Mouse (Mus musculus): ENCODE data around the gene Slpi.
"Not testable (repeated sequence)": the region's sequence is repeated elsewhere in the genome, so short reads cannot be mapped to it uniquely, and the experiment has no call there.

Slpi gene

GRCm38 (mm10) chr2:164377478-164378426, 11.1 kb downstream of the Slpi start:
- DNase-seq (ENCODE audit: low spot score): no peak

DNA sequence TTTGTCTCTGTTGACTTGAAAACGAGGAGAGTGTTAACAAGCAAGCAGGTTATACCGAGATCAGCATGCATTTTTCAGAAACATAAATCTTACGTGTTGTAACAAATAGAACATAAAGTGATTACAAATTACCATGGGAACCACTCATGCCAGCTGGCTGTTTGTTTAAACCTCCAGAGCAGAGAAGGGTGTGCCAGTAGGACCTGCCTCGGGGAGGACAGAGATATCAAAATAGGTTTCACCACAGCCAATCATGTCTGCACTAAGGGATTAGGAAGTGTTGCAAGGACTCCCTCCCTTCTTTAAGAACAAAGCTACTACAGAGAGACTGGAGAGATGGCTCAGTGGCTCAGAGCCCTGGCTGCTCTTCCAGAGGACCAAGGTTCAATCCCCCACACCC, 15.7 kb downstream of the Slpi start:
- no peak for DNase-seq (ENCODE audit: low spot score)

DNA sequence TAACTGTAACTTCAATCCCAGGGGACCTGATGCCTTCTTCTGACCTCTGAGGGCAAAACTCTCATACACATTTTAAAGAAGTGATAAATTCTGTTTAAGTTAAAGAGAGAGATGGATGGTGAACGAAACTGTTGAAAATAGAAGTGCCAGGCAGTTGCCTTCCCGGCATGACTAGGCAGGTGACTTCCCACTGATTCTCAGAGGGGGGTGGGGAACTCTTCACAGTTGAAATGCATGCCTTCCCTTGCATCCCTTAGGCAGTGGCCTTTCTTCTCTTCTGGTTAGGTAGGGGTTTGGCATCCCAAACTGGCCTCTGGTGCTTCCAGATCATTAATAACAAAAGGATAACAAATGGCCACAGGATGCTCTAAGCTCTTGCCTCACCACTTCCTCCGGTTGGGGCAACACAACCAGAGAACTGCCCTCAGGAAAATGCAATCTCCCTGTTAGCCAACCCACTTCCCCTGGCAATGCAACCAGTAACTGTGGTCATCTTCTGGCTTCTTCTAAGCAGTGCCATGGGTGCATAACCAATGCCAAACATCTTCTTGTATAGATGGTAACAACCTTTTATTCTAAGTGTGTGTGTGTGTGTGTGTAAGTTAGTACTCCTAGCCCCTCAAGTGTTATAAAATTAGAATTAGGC, 16.4 kb downstream of the Slpi start:
- no peak for DNase-seq (ENCODE audit: low spot score)

DNA sequence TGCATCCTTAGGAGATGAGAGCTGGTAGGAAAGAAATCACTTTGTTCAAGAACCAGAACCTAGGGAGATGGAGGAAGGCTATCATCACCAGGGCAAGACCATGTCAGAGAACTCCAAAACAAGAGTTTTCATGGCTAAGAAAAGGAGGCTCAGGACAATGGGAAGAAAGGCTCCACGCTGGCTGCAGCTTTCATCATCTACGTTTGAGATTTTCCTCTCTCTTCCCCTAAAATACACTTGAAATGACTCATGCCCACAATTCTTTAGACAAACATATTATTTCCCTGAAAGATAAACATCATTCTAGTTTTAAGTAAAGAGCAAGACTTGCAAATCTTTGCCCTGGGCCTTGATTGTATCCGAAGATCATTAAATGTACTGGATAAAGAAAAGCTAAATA, 17.5 kb downstream of the Slpi start:
- DNase-seq (ENCODE audit: low spot score): no peak

GRCm38 (mm10) chr2:164368620-164369105, 20.2 kb downstream of the Slpi start:
- DNase-seq (ENCODE audit: low spot score): no peak

DNA sequence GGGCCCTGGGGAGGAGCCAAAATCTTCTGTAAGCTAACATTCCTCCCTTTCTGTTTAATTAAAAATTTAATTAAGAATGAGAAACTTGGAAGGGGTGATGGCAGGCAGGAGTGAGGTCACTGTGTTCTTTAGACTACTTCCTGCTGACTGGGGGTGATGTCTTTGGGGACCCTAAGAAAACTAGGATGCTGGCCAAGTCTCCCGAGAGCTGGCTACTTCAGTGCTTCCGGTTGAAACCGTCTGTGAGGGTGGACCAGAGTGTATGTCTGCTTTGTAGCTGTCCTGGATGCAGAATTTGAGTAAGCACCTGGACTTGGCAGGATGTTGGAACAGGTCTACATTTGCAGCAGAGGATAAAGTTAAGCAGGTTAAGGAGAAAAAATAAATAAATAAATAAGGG, 21.9 kb downstream of the Slpi start:
- no peak for DNase-seq (ENCODE audit: low spot score)

DNA sequence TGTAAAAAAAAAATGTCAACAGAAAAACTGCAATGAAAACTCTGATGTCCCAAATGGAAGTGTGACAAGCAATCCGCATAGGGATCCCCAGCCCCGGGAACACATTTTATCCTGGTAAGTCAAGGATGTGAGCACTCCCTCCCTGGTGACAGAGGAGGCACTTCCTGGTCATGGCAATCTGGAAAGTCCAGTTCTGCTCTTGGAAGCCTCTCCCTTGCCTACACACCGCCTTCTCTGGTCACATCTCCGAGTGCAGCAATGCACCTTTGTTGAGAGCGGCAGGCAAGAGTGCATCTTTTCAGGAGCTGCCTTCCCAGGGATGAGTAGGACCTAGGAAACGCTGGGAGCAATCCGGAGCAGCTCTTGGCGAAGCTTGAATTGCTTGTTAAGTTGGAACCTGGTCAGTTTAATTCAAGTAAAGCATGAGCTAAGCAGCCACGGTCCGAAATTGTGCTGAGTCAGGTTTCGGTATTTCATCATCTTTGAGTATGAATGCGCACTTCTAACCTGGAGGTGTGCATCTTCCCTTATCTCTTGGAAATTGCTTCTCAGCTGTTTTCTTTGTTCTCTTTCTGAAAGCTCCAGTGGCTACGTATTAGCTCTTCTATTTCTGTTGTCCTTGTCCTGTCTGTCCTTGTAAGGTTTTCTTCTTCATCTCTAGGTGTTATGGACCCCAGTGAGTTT, 27.8 kb downstream of the Slpi start:
- DNase-seq (ENCODE audit: low spot score): no peak

- DNase-seq (ENCODE audit: low spot score): no peak
Observed at GRCm38 (mm10) chr2:164359668-164360067, 29.2 kb downstream of the Slpi start.

DNA sequence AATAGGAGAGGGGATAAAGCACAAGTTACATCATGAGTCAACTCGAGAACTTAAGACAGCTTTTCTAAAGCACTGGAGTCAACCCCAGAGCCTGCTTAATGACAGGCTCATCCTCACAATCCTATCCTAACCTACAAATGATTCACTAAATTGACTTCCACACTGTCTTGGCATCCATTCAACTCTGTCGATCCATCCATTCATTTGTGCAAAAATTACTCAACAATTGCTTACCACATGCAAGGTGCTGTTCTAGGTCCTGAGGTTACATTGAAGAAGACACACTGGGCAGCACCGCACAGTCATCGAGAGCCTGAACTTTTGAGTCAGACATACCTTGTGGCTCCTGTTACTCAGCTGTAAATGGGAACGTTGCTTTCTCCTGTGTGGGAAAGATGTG, 29.9 kb downstream of the Slpi start:
- no peak for DNase-seq (ENCODE audit: low spot score)

DNA sequence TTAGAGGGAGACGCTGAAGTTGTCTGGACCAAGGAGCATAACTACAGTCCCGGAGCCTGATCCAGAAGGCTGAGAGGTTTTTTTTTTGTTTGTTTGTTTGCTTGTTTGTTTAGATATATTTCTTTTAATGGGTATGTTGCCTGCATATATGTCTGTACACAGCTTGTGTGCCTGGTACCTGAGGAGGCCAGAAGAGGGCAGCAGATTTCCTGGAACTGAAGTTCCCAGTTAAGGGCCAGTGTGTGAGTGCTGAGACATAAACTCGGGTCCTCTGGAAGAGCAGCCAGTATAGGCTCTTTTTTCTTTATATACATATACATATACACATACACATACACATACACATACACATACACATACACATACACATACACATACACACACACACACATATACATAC, 30.5 kb downstream of the Slpi start:
- DNase-seq (ENCODE audit: low spot score): no peak

DNA sequence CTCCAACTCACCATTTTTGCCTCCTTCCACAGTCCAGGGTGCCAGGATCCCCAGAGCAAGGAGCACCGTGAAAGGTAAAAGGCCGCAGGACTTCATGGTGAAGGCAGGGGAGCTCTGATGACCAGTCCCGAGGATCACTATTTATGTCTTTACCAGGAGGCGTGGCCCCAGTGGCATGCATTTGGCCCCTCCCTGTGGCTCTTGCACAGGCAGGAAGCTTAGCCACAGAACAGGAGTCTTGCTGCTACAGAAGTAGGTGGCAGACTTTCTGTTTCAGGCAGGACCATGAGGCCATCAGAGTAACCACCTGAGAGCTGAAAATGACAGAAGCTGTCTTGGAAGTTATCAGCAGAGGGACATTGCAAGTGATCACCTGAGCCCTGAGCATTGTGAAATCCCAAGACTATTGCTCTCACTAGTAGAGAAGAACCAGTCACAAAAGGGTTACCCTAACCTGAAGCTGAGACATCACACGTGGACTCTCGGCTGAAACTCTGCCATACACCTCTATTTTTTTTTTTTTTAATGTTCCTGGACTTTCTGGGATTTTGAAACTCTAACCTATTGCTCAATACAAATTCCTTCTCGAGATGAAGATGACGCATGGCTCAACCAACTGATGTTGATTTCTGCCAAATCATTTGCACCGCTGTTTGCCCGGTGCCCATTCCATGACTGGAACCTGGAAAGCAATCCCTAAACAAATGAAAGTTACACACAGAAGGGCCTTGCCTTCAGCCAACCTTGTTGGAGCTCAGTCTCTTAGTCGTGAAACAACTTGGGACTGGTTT, 32.5 kb downstream of the Slpi start:
- no peak for DNase-seq (ENCODE audit: low spot score)

DNA sequence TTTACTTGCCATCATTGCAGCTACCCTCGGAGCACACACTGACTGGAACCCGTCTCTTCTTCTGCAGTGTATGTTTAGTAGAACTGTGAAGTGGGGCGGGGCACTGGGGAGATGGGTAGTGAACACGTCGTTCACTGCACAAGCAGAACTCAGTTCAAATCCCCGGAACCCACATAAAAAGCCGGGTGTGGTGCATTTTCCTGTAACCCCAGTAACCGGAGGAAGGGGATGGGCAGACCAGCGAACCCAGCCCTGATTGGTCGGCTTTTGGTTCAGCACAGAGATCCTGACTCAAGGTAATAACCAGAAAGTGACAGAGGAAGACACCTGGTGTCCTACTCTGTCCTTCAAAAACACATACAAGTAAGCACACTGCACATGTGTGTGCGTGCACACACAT, 35.5 kb downstream of the Slpi start:
- no peak for DNase-seq (ENCODE audit: low spot score)

DNA sequence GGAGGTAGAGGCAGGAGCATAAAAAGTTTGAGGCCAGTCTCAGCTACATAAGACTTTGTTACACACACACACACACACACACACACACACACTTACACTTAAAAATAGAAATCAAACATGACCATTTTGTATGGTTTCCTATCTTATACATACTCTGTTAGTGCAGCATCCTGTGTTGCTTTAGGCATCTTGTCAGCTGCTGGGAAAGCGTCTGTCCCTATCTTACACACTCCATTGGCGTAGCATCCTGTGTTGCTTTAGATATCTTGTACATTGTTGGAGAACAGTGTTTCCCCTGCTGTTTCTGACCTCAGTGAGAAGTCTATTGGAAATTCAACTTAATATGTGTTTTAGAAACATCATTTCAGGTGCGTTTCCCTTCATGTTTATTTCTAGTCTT, 36.2 kb downstream of the Slpi start:
- DNase-seq (ENCODE audit: low spot score): no peak

- no peak for DNase-seq (ENCODE audit: low spot score)
Observed at GRCm38 (mm10) chr2:164348980-164349379, 39.9 kb downstream of the Slpi start.

GRCm38 (mm10) chr2:164347697-164348096, 41.2 kb downstream of the Slpi start:
- not testable (repeated sequence) for DNase-seq (ENCODE audit: low spot score)

GRCm38 (mm10) chr2:164343732-164344131, 45.2 kb downstream of the Slpi start:
- DNase-seq (ENCODE audit: low spot score): not testable (repeated sequence)

- not testable (repeated sequence) for DNase-seq (ENCODE audit: low spot score)
Observed at GRCm38 (mm10) chr2:164332440-164332839, 56.5 kb downstream of the Slpi start, which contains the start of gene Svs5. Gene Svs5, plus strand, starts transcription at chr2:164332740.

DNA sequence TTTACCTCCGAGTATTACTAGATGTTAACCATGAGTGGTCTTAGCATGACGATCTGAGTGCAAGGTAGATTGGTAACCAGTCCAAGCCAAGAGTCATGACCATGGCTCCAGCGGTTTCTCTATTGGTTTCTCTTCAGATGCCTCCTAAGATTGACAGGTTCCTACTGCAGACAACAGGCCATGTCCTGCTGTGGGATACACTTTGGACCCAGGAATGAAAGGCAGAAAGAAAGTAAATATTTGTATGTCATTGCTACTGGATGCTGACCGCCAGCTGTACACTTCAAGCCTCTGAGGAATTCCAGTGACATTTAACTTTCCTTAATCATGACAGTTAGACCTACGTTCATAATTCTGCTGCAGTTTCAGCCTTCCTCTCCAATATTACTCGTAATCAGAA, 67.9 kb downstream of the Slpi start:
- no peak for DNase-seq (ENCODE audit: low spot score)

GRCm38 (mm10) chr2:164316451-164316850, 72.4 kb downstream of the Slpi start, which contains the start of gene Svs6:
Gene Svs6, plus strand, starts transcription at chr2:164316751.
- DNase-seq (ENCODE audit: low spot score): not testable (repeated sequence)

- DNase-seq (ENCODE audit: low spot score): not testable (repeated sequence)
Observed at GRCm38 (mm10) chr2:164315460-164315859, 73.4 kb downstream of the Slpi start.

GRCm38 (mm10) chr2:164312599-164312998, 76.3 kb downstream of the Slpi start:
- no peak for DNase-seq (ENCODE audit: low spot score)

All from urinary bladder, postnatal 10 days (tissue).